Comparison of ENCODE assay signal across 31 mouse cellular contexts in the genomic region with DNA sequence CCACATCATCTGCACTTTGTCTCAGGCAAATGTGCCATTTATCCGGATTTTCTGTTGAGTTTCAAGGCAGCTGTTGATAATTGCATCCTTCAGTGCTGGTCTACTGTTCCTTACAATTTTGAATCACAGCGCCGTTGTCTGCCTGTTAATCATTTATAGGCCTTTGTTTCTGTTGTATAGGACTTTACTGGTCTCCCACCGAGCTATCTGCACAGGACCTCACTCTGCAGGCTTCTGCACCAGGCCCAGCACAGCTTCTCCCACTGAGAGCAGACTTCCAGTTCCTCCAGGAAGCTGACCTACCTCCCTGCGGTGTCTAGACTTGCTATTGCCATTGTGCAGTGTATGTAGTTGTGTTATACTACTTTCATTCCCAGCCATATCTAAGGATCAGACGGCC. TPM values are rescaled to one million over a fixed set of nuclear protein-coding genes. Genes with fewer than 3 reads are reported as not detected.
A peak's percentile ranks its signal among the peaks of the same experiment; 100 is the strongest.
DNase-seq lines count a peak whose midpoint lies in the region; ATAC-seq lines count a peak whose summit lies in the region.
"Had no signal": no experiment of that assay in that cellular context is flagged by ENCODE, and none has a peak within 500 bp of the region (broad histone marks: within the 10 kb centered on the region; RNA-seq: fewer than 3 reads in every experiment).

No protein-coding gene starts in this region.

- H3K4me3 ChIP-seq in kidney, embryonic 14.5 days (ENCODE audit: low read length) = no peak overlapping the region
- no peak overlapping the region for H3K4me3 ChIP-seq in neural tube, embryonic 12.5 days
- no peak overlapping the region for H3K4me3 ChIP-seq in neural tube, embryonic 15.5 days (replicated peaks)
- no peak overlapping the region for H3K4me3 ChIP-seq in forebrain, embryonic 14.5 days (ENCODE audit: low read depth, low read length)
- H3K4me3 ChIP-seq in neural tube, embryonic 14.5 days (ENCODE audit: low read depth, low read length) = no peak overlapping the region
- no peak overlapping the region for H3K4me3 ChIP-seq in hindbrain, embryonic 11.5 days (ENCODE audit: low read depth, low read length)
- H3K4me3 ChIP-seq: embryonic facial prominence, embryonic 13.5 days; heart, embryonic 15.5 days; hindbrain, embryonic 12.5 days; intestine, embryonic 15.5 days; limb, embryonic 13.5 days had no signal

- intact Hi-C loops in left cerebral cortex, postnatal 14 days (cut with DNase I) = no loop called here

- no peaks in the 10 kb centered on the region for H3K27me3 ChIP-seq in kidney, embryonic 14.5 days (ENCODE audit: control insufficient read depth, insufficient read depth, low read length)
- no peaks in the 10 kb centered on the region for H3K27me3 ChIP-seq in neural tube, embryonic 12.5 days (replicated peaks)
- H3K27me3 ChIP-seq in neural tube, embryonic 15.5 days (replicated peaks) = no peaks in the 10 kb centered on the region
- H3K27me3 ChIP-seq in forebrain, embryonic 14.5 days (replicated peaks; ENCODE audit: control insufficient read depth, insufficient read depth, low read length) = no peaks in the 10 kb centered on the region
- no peaks in the 10 kb centered on the region for H3K27me3 ChIP-seq in neural tube, embryonic 14.5 days (ENCODE audit: control insufficient read depth, insufficient read depth, low read length)
- H3K27me3 ChIP-seq in hindbrain, embryonic 11.5 days (ENCODE audit: control insufficient read depth, insufficient read depth, low read length) = no peaks in the 10 kb centered on the region
- H3K27me3 ChIP-seq: embryonic facial prominence, embryonic 13.5 days; heart, embryonic 15.5 days; intestine, embryonic 15.5 days; limb, embryonic 13.5 days had no signal

- no peak overlapping the region for H3K4me2 ChIP-seq in kidney, embryonic 14.5 days (replicated peaks; ENCODE audit: low read depth, low read length)
- 0 out of 2 replicates have a peak overlapping the region, but pooled peaks have one; percentile 7 for H3K4me2 ChIP-seq in neural tube, embryonic 12.5 days (replicated peaks)
- no peak overlapping the region for H3K4me2 ChIP-seq in neural tube, embryonic 15.5 days
- H3K4me2 ChIP-seq in forebrain, embryonic 14.5 days (ENCODE audit: low read length) = no peak overlapping the region
- H3K4me2 ChIP-seq in neural tube, embryonic 14.5 days (ENCODE audit: low read depth, low read length) = peak overlapping the region; percentile 14; the same call in 1 of the 2 replicates
- H3K4me2 ChIP-seq in hindbrain, embryonic 11.5 days (replicated peaks; ENCODE audit: low read depth, low read length) = no peak overlapping the region
- H3K4me2 ChIP-seq: embryonic facial prominence, embryonic 13.5 days; heart, embryonic 15.5 days; hindbrain, embryonic 12.5 days; intestine, embryonic 15.5 days; limb, embryonic 13.5 days; liver, embryonic 11.5 days had no signal

- no peaks in the 10 kb centered on the region for H3K9me3 ChIP-seq in kidney, embryonic 14.5 days (ENCODE audit: control insufficient read depth, low read length)
- H3K9me3 ChIP-seq in neural tube, embryonic 12.5 days = no peaks in the 10 kb centered on the region
- H3K9me3 ChIP-seq in neural tube, embryonic 15.5 days (replicated peaks) = no peaks in the 10 kb centered on the region
- H3K9me3 ChIP-seq in forebrain, embryonic 14.5 days (replicated peaks; ENCODE audit: control insufficient read depth, low read length) = no peaks in the 10 kb centered on the region
- H3K9me3 ChIP-seq in neural tube, embryonic 14.5 days (ENCODE audit: control insufficient read depth, low read length) = no peaks in the 10 kb centered on the region
- no peaks in the 10 kb centered on the region for H3K9me3 ChIP-seq in hindbrain, embryonic 11.5 days (ENCODE audit: control insufficient read depth, low read length)
- H3K9me3 ChIP-seq: embryonic facial prominence, embryonic 13.5 days; heart, embryonic 15.5 days; hindbrain, embryonic 12.5 days; intestine, embryonic 15.5 days; limb, embryonic 13.5 days had no signal

- H3K36me3 ChIP-seq in kidney, embryonic 14.5 days (ENCODE audit: control insufficient read depth, insufficient read depth, low read length) = no peaks in the 10 kb centered on the region
- H3K36me3 ChIP-seq in neural tube, embryonic 12.5 days = no peaks in the 10 kb centered on the region
- H3K36me3 ChIP-seq in neural tube, embryonic 15.5 days = no peaks in the 10 kb centered on the region
- no peaks in the 10 kb centered on the region for H3K36me3 ChIP-seq in forebrain, embryonic 14.5 days (ENCODE audit: control insufficient read depth, insufficient read depth, low read length)
- H3K36me3 ChIP-seq in neural tube, embryonic 14.5 days (ENCODE audit: control insufficient read depth, insufficient read depth, low read length) = no peaks in the 10 kb centered on the region
- H3K36me3 ChIP-seq in hindbrain, embryonic 11.5 days (ENCODE audit: control insufficient read depth, insufficient read depth, low read length) = no peaks in the 10 kb centered on the region
- H3K36me3 ChIP-seq: embryonic facial prominence, embryonic 13.5 days; heart, embryonic 15.5 days; hindbrain, embryonic 12.5 days; intestine, embryonic 15.5 days; limb, embryonic 13.5 days had no signal

- H3K4me1 ChIP-seq in kidney, embryonic 14.5 days (ENCODE audit: control insufficient read depth, insufficient read depth, low read length) = 0 out of 2 replicates have a peak, but pooled peaks cover 3% of the 10 kb centered on the region
- H3K4me1 ChIP-seq in neural tube, embryonic 12.5 days = peaks cover 11% of the 10 kb centered on the region
- no peaks in the 10 kb centered on the region for H3K4me1 ChIP-seq in neural tube, embryonic 15.5 days
- peaks cover 2% of the 10 kb centered on the region; the same call in 1 of the 2 replicates for H3K4me1 ChIP-seq in forebrain, embryonic 14.5 days (ENCODE audit: control insufficient read depth, insufficient read depth, low read length)
- H3K4me1 ChIP-seq in neural tube, embryonic 14.5 days (ENCODE audit: control insufficient read depth, insufficient read depth, low read length) = no peaks in the 10 kb centered on the region
- no peaks in the 10 kb centered on the region for H3K4me1 ChIP-seq in hindbrain, embryonic 11.5 days (replicated peaks; ENCODE audit: control insufficient read depth, insufficient read depth, low read length)
- H3K4me1 ChIP-seq: heart, embryonic 15.5 days; intestine, embryonic 15.5 days had no signal

- WGBS in kidney, embryonic 14.5 days = 34% methylated on average over 6 of the region's 6 CpGs
- WGBS in neural tube, embryonic 12.5 days = 12% methylated on average over 6 of the region's 6 CpGs
- WGBS in neural tube, embryonic 15.5 days = 10% methylated on average over 6 of the region's 6 CpGs
- 15% methylated on average over 6 of the region's 6 CpGs for WGBS in forebrain, embryonic 14.5 days
- WGBS in neural tube, embryonic 14.5 days = 10% methylated on average over 6 of the region's 6 CpGs
- 35% methylated on average over 6 of the region's 6 CpGs for WGBS in hindbrain, embryonic 11.5 days

- no peak for DNase-seq in kidney, postnatal 36 days
- DNase-seq in forebrain, embryonic 14.5 days (ENCODE audit: low spot score) = peak; percentile 45
- no peak for DNase-seq in left cerebral cortex, postnatal 14 days (ENCODE audit: low spot score in 2 of 2)
- no peak for DNase-seq in hindbrain, embryonic 11.5 days (ENCODE audit: low spot score)
- DNase-seq: adrenal gland, adult 2 months; adrenal gland, postnatal 36 days; B cell, adult 2 months; cerebellum, adult 8-10 months; cerebellum, postnatal 25 days; embryo, embryonic 11 days; gastrocnemius, postnatal 25 days; kidney, adult 2 months; kidney, postnatal 10 days; liver, postnatal 0 days; lung, postnatal 36 days; spleen, adult 18-20 months; thymus, postnatal 14 days had no signal

- H3K9ac ChIP-seq in kidney, embryonic 14.5 days (ENCODE audit: low read depth, low read length) = no peak overlapping the region
- no peak overlapping the region for H3K9ac ChIP-seq in neural tube, embryonic 12.5 days
- no peak overlapping the region for H3K9ac ChIP-seq in neural tube, embryonic 15.5 days (replicated peaks)
- H3K9ac ChIP-seq in forebrain, embryonic 14.5 days (ENCODE audit: low read length) = no peak overlapping the region
- no peak overlapping the region for H3K9ac ChIP-seq in neural tube, embryonic 14.5 days (replicated peaks; ENCODE audit: low read depth, low read length)
- H3K9ac ChIP-seq in hindbrain, embryonic 11.5 days (ENCODE audit: low read depth, low read length) = no peak overlapping the region
- H3K9ac ChIP-seq: embryonic facial prominence, embryonic 13.5 days; heart, embryonic 15.5 days; hindbrain, embryonic 12.5 days; intestine, embryonic 15.5 days; limb, embryonic 13.5 days; liver, postnatal 0 days had no signal

- ATAC-seq in kidney, embryonic 14.5 days (ENCODE audit: low FRiP score, low TSS enrichment) = peak; percentile 46; the same call in 1 of the 2 replicates
- ATAC-seq in neural tube, embryonic 12.5 days (ENCODE audit: low FRiP score, low read depth) = no peak; the same call in 1 of the 2 replicates
- no peak for ATAC-seq in neural tube, embryonic 15.5 days (ENCODE audit: low FRiP score)
- ATAC-seq in forebrain, embryonic 14.5 days = peak; percentile 42
- ATAC-seq in neural tube, embryonic 14.5 days (ENCODE audit: low read depth) = no peak
- ATAC-seq in hindbrain, embryonic 11.5 days (ENCODE audit: low FRiP score) = no peak
- ATAC-seq: activated CD4-positive, CD25-positive, alpha-beta regulatory T cell, adult 4 months; hindbrain, postnatal 0 days; intestine, embryonic 15.5 days; liver, postnatal 0 days had no signal

- H3K27ac ChIP-seq in kidney, embryonic 14.5 days (ENCODE audit: low read depth, low read length) = no peak overlapping the region
- H3K27ac ChIP-seq in neural tube, embryonic 12.5 days = no peak overlapping the region
- H3K27ac ChIP-seq in neural tube, embryonic 15.5 days (replicated peaks) = no peak overlapping the region
- H3K27ac ChIP-seq in forebrain, embryonic 14.5 days (ENCODE audit: low read depth, low read length) = no peak overlapping the region
- H3K27ac ChIP-seq in neural tube, embryonic 14.5 days (ENCODE audit: low read depth, low read length) = no peak overlapping the region
- no peak overlapping the region for H3K27ac ChIP-seq in hindbrain, embryonic 11.5 days (ENCODE audit: low read depth, low read length)
- H3K27ac ChIP-seq: embryonic facial prominence, embryonic 13.5 days; heart, embryonic 15.5 days; hindbrain, embryonic 12.5 days; hindbrain, postnatal 0 days; intestine, embryonic 15.5 days; limb, embryonic 13.5 days had no signal

RNA-seq across cellular contexts. Expression of a gene that starts 11.9 kb away (rescaled TPM):
- polyA plus RNA-seq in kidney, embryonic 14.5 days (2014; fragmentation: Nextera tagmentation; extraction: Ambion mirVana) = 5.3 and 5.4 TPM in 2 replicates
- 17.0 and 20.3 TPM in 2 replicates for polyA plus RNA-seq in neural tube, embryonic 12.5 days (2016; fragmentation: Nextera tagmentation; extraction: Ambion mirVana)
- 18.3 and 21.7 TPM in 2 replicates for polyA plus RNA-seq in neural tube, embryonic 15.5 days (2015; fragmentation: Nextera tagmentation; extraction: Ambion mirVana)
- 15.0 and 15.6 TPM in 2 replicates for polyA plus RNA-seq in forebrain, embryonic 14.5 days (2014; fragmentation: Nextera tagmentation; extraction: Ambion mirVana)
- polyA plus RNA-seq in neural tube, embryonic 14.5 days (2014; fragmentation: Nextera tagmentation; extraction: Ambion mirVana) = 26.6 and 27.0 TPM in 2 replicates
- 10 to 100 TPM; 31.4 to 31.8 TPM for total RNA-seq in left cerebral cortex, postnatal 14 days (2021)
- 11.8 and 12.1 TPM in 2 replicates for polyA plus RNA-seq in hindbrain, embryonic 11.5 days (2014; fragmentation: Nextera tagmentation; extraction: Ambion mirVana)
- total RNA-seq: megakaryocyte, adult 5-6 weeks; neutrophil, adult 5-6 weeks had no signal

Comparison
In these comparisons a context has a peak if more than half of its experiments do, and no peak if none do; other contexts are left out.
1. H3K4me2 ChIP-seq: peak in neural tube, embryonic 12.5 days (single experiment) and neural tube, embryonic 14.5 days (single experiment); none in kidney, embryonic 14.5 days (single experiment), neural tube, embryonic 15.5 days (single experiment), forebrain, embryonic 14.5 days (single experiment) and hindbrain, embryonic 11.5 days (single experiment).
2. ATAC-seq: peak in kidney, embryonic 14.5 days (single experiment) and forebrain, embryonic 14.5 days (single experiment); none in neural tube, embryonic 12.5 days (single experiment), neural tube, embryonic 15.5 days (single experiment), neural tube, embryonic 14.5 days (single experiment) and hindbrain, embryonic 11.5 days (single experiment).